Mouse (Mus musculus): ENCODE results near the gene Atrn.

GRCm38 (mm10) chr2:131059781-131060540 lies 153.7 kb downstream of the Atrn start:
- no peak for TF ChIP-seq CTCF (IDR thresholded peaks at IDR 0.05; ENCODE audit: control insufficient read depth, insufficient read depth, low read length)
- no peak for TF ChIP-seq POLR2A (IDR thresholded peaks at IDR 0.05; ENCODE audit: borderline replicate concordance, control insufficient read depth, low read depth, low read length)
